Mouse (Mus musculus) adrenal gland, postnatal 14 days (tissue): ENCODE data around the gene Gzmd. TPM values are rescaled to one million over a fixed set of nuclear protein-coding genes. Genes with fewer than 3 reads are reported as not detected.

Experiments
- DNase-seq: peaks from one replicate; pipeline ENCODE4 v3.0.0; 2021; ENCODE audit warnings: mixed read lengths
- microRNA-seq, 2 experiments: library from miRNA; unstranded; fragments of <30 nt; microRNA quantifications; one replicate each; pipeline ENCODE4 v1.2.0; 2021
- total RNA-seq: library from RNA; stranded (reverse); gene quantifications from 2 replicates; pipeline ENCODE4 v1.2.3, GENCODE M21; 2021

Gzmd gene
- total RNA-seq, 1 experiment from 2014 or later: not detected

GRCm38 (mm10) chr14:56082016-56082415 is 50.4 kb downstream of the Gzmd start:
- no peak for DNase-seq

Small RNA genes within 50 kb of the gene (microRNA-seq; reads per million reads assigned to microRNA genes)
- gene Mir6949: 0 reads per million in 2 experiments

Other genes with a start within 250 kb of the Gzmd start
- gene Cbln3, start 248.2 kb downstream of the Gzmd start, total RNA-seq: 0.11 and 0.34 TPM in 2 replicates
- 19.2 and 23.8 TPM in 2 replicates for gene Khnyn, start 247.7 kb downstream of the Gzmd start, total RNA-seq
- gene Sdr39u1, start 232.3 kb downstream of the Gzmd start, total RNA-seq: 83.3 and 100 TPM in 2 replicates
- 4.3 and 5.9 TPM in 2 replicates for gene Cma1, start 187.9 kb downstream of the Gzmd start, total RNA-seq
- gene Cma2, start 181.6 kb downstream of the Gzmd start, total RNA-seq: 0.70 TPM in 1 of 2 replicates, not detected in the other
- gene Mcpt1, start 114.6 kb downstream of the Gzmd start, total RNA-seq: not detected in 2 replicates
- gene Mcpt9, start 102.1 kb downstream of the Gzmd start, total RNA-seq: not detected in 2 replicates
- gene Mcpt2, start 90.6 kb downstream of the Gzmd start, total RNA-seq: not detected in 2 replicates
- 2.7 and 3.3 TPM in 2 replicates for gene Mcpt4, start 70.3 kb downstream of the Gzmd start, total RNA-seq
- gene Mcpt8, start 47.3 kb downstream of the Gzmd start, total RNA-seq: 0.70 TPM in 1 of 2 replicates, not detected in the other
- 0.64 TPM in 1 of 2 replicates, not detected in the other for gene Ctsg, start 30.0 kb downstream of the Gzmd start, total RNA-seq
- gene Gzme, start 12.0 kb downstream of the Gzmd start, total RNA-seq: not detected in 2 replicates
- not detected in 2 replicates for gene Gzmg, start 27.0 kb upstream of the Gzmd start, total RNA-seq
- gene Gzmn, start 42.0 kb upstream of the Gzmd start, total RNA-seq: not detected in 2 replicates
- not detected in 2 replicates for gene Gzmf, start 78.8 kb upstream of the Gzmd start, total RNA-seq
- not detected in 2 replicates for gene Gzmc, start 102.0 kb upstream of the Gzmd start, total RNA-seq
- gene Gzmb, start 129.7 kb upstream of the Gzmd start, total RNA-seq: 0.22 TPM in 1 of 2 replicates, not detected in the other
- 0.07 TPM in 1 of 2 replicates, not detected in the other for gene Atp12a, start 232.5 kb upstream of the Gzmd start, total RNA-seq